17 mouse cellular contexts compared by ENCODE assay signal in genomic region chr4:44455851-44456250, GRCm38 (mm10).
DNase-seq lines count a peak whose midpoint lies in the region.
"Had no signal": no experiment of that assay in that cellular context is flagged by ENCODE, and none has a peak within 500 bp of the region (broad histone marks: within the 10 kb centered on the region; RNA-seq: fewer than 3 reads in every experiment).

No protein-coding gene starts in this region.

- H3K27ac ChIP-seq in brown adipose tissue, adult 24 weeks (replicated peaks; ENCODE audit: low read depth, low read length) = 0 out of 2 replicates have a peak overlapping the region, but pooled peaks have one; percentile 6

- peak; percentile 54 for DNase-seq in heart, adult 11 months
- DNase-seq in heart, postnatal 4 days = no peak
- DNase-seq in testis, postnatal 10 days (ENCODE audit: low spot score) = peak; percentile 46
- DNase-seq in testis, postnatal 14 days (ENCODE audit: low spot score) = no peak
- peak; percentile 3 for DNase-seq in urinary bladder, adult 2 months (ENCODE audit: low spot score)
- DNase-seq in urinary bladder, postnatal 10 days (ENCODE audit: low spot score) = no peak
- no peak for DNase-seq in lung, postnatal 4 days
- DNase-seq: adrenal gland, adult 2 months; adrenal gland, adult 8-10 months; adrenal gland, postnatal 10 days; adrenal gland, postnatal 14 days; adrenal gland, postnatal 25 days; B cell, adult 2 months; cerebellum, adult 11 months; cerebellum, adult 11-12 months; cerebellum, adult 18-20 months had no signal

- no peak overlapping the region for H3K4me3 ChIP-seq in brown adipose tissue, adult 24 weeks (ENCODE audit: insufficient read depth, low read depth, low read length)

- peaks cover 7% of the 10 kb centered on the region for H3K4me1 ChIP-seq in brown adipose tissue, adult 24 weeks (ENCODE audit: control insufficient read depth, insufficient read depth, insufficient read length, low read length)

Comparison
In these comparisons a context has a peak if more than half of its experiments do, and no peak if none do; other contexts are left out.
1. DNase-seq: peak in heart, adult 11 months (single experiment), testis, postnatal 10 days (single experiment) and urinary bladder, adult 2 months (single experiment); none in heart, postnatal 4 days (single experiment), testis, postnatal 14 days (single experiment), urinary bladder, postnatal 10 days (single experiment) and lung, postnatal 4 days (0 of 2).